Mouse (Mus musculus) lung, postnatal 0 days (tissue): ENCODE measurements at regions not wholly inside any gene's neighbourhood (a gene's known extent, or its start where the extent isn't known, plus 50 kb on each side); places are given as distances from the start of the nearest gene placed in this dataset.
A peak's percentile ranks its signal among the peaks of the same experiment; 100 is the strongest.

Experiments used
- ATAC-seq: fragments of 200-750 bp; cut with Nextera tagmentation; 2 replicates; pipeline ENCODE4 v1.8.0; 2017; ENCODE audit warnings: moderate library complexity
- DNase-seq: peaks from one replicate; pipeline ENCODE4 v3.0.0-alpha.2; 2016; ENCODE audit warnings: low spot score
- H3K27ac ChIP-seq: fragments of 300-500 bp; sonication (generic); 2 replicates; pipeline ENCODE4 v1.5.1; 2014; ENCODE audit warnings: antibody characterized with exemption, mild to moderate bottlenecking, low read length, mixed read lengths
- H3K27me3 ChIP-seq: fragments of 300-500 bp; sonication (generic); replicated peaks from 2 replicates; pipeline ENCODE4 v1.6.1; 2014; ENCODE audit warnings: low read length, mixed read lengths; ENCODE audit not compliant: insufficient read depth
- H3K36me3 ChIP-seq: fragments of 300-500 bp; sonication (generic); 2 replicates; pipeline ENCODE4 v1.6.1; 2014; ENCODE audit warnings: low read length, mixed read lengths; ENCODE audit not compliant: insufficient read depth
- H3K4me1 ChIP-seq: fragments of 300-500 bp; sonication (generic); 2 replicates; pipeline ENCODE4 v1.6.1; 2014; ENCODE audit warnings: antibody characterized with exemption, low read depth, low read length, mixed read lengths; ENCODE audit not compliant: insufficient read depth
- H3K4me2 ChIP-seq: fragments of 300-500 bp; sonication (generic); replicated peaks from 2 replicates; pipeline ENCODE4 v1.6.1; 2014; ENCODE audit warnings: low read depth, mild to moderate bottlenecking, low read length, moderate library complexity, mixed read lengths
- H3K4me3 ChIP-seq: fragments of 300-500 bp; sonication (generic); 2 replicates; pipeline ENCODE4 v1.5.1; 2014; ENCODE audit warnings: low read depth, low read length
- H3K9ac ChIP-seq: fragments of 300-500 bp; sonication (generic); replicated peaks from 2 replicates; pipeline ENCODE4 v1.6.1; 2014; ENCODE audit warnings: low read depth, mild to moderate bottlenecking
- H3K9me3 ChIP-seq: fragments of 300-500 bp; sonication (generic); 2 replicates; pipeline ENCODE4 v1.6.1; 2016; ENCODE audit warnings: low read length, mixed read lengths
- CTCF ChIP-seq: IDR thresholded peaks from 2 replicates; pipeline ENCODE4 v1.5.1; 2016; ENCODE audit warnings: antibody characterized with exemption, mild to moderate bottlenecking
- EP300 ChIP-seq: IDR thresholded peaks from 2 replicates; pipeline ENCODE4 v1.6.1; 2016; ENCODE audit warnings: antibody characterized with exemption, mild to moderate bottlenecking, control low read depth
- WGBS: fragments of 180-500 bp; shearing (Covaris S2); extraction: QIAGEN DNeasy Blood & Tissue Kit; methylation state at CpG from one replicate; pipeline ENCODE4 v1.1.7; 2014; 5-methylcytosine and 5-hydroxymethylcytosine counted together

DNA sequence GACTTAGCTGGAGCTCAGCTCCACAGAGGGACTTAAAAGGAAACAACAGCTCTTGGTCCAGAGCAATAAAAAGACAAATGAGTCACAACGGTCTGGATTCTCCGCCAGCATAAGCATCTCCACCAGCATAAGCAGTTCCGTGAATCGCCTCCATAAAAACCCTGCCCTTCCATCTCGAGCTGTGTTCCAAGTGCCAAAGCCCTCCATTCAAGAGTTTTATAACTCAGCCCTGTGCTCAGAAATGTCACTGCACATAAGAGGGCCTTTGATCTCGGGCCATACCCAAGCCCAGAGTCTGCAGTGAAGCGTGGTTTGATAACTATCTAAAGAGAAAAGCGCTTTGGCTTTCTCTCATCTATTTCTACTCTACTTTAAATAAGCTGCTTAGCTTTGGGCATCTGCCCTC lies 70.8 kb upstream of the Akap13 start:
- Histone ChIP-seq H3K36me3 (no peaks in the 10 kb centered on the region), H3K9me3 (no peaks in the 10 kb centered on the region), H3K4me1 (no peaks in the 10 kb centered on the region), H3K27me3 (no peaks in the 10 kb centered on the region), H3K9ac (no peak overlapping the region), H3K4me3 (no peak overlapping the region), H3K4me2 (no peak overlapping the region), H3K27ac (no peak overlapping the region)
- ATAC-seq, result peak; percentile 88
- TF ChIP-seq CTCF, result no peak
- TF ChIP-seq EP300, result peak; percentile 76
- 44% methylated on average over 8 of the region's 8 CpGs for WGBS
- DNase-seq, result peak; percentile 70

DNA sequence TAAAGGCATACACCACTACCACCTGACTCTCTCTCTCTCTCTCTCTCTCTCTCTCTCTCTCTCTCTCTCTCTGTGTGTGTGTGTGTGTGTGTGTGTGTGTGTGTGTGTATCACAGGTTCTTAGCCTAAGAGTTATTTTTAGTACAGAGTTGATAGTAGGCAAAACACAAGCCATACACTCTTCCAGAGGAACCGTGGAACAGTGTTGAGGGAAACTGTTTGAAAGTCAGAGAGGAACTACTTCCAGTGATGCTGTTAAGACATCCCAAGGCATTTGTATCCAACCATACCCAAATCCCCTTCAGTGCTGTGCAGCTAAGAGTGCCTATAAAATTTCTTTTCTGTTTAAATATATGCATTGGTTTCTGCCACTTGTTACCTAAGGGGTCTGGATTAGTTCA lies 68.3 kb upstream of the Akap13 start:
- Histone ChIP-seq H3K4me3 (no peak overlapping the region), H3K36me3 (no peaks in the 10 kb centered on the region), H3K27ac (no peak overlapping the region), H3K9me3 (no peaks in the 10 kb centered on the region), H3K4me2 (no peak overlapping the region), H3K4me1 (no peaks in the 10 kb centered on the region), H3K27me3 (no peaks in the 10 kb centered on the region), H3K9ac (no peak overlapping the region)
- TF ChIP-seq CTCF, result no peak
- TF ChIP-seq EP300, result no peak
- no peak for ATAC-seq
- 70% methylated on average over 1 of the region's 1 CpGs for WGBS
- no peak for DNase-seq

DNA sequence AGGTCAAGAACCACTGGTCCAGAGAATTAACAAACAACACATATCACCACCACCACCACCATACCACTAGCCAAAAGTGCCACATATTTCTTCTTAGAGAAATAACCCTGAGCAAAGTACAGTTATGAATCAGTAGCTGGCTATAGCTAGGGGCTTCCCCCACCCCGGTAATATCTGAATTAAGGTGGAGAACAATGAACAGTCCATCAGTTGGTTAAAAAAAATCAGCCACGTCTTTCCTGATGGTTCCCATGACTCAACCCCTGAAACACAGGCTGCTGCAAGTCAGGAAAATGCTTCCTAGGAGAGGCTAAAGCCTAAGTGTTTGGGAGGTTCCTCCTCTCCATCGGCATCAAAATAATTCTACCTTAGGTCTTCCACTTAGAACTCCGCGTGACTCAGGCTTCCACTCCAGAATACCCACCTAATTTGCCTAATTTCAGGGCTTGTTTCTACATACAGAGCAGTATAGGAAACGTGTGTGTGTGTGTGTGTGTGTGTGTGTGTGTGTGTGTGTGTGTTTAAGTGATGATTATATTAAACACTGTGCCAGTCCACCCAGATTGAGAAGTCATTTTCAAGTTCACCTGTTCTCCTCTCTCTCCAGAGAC lies 67.4 kb upstream of the Akap13 start:
- no peak overlapping the region for H3K9ac ChIP-seq
- no peak overlapping the region for H3K27ac ChIP-seq
- no peaks in the 10 kb centered on the region for H3K4me1 ChIP-seq
- no peak overlapping the region for H3K4me3 ChIP-seq
- DNase-seq (no peak), ATAC-seq (no peak)
- H3K36me3 ChIP-seq, result no peaks in the 10 kb centered on the region
- H3K9me3 ChIP-seq, result no peaks in the 10 kb centered on the region
- H3K27me3 ChIP-seq, result no peaks in the 10 kb centered on the region
- TF ChIP-seq EP300 (no peak), CTCF (no peak)
- H3K4me2 ChIP-seq, result no peak overlapping the region
- 73% methylated on average over 6 of the region's 6 CpGs for WGBS

GRCm38 (mm10) chr7:75390162-75390561 lies 65.2 kb upstream of the Akap13 start:
- Histone ChIP-seq H3K4me3 (no peak overlapping the region), H3K27me3 (no peaks in the 10 kb centered on the region), H3K36me3 (no peaks in the 10 kb centered on the region), H3K27ac (no peak overlapping the region), H3K9me3 (no peaks in the 10 kb centered on the region), H3K4me1 (no peaks in the 10 kb centered on the region), H3K9ac (no peak overlapping the region), H3K4me2 (no peak overlapping the region)
- 85% methylated on average over 3 of the region's 3 CpGs for WGBS
- DNase-seq, result peak; percentile 47
- peak; percentile 50 for ATAC-seq
- TF ChIP-seq CTCF (no peak), EP300 (peak; percentile 92)

DNA sequence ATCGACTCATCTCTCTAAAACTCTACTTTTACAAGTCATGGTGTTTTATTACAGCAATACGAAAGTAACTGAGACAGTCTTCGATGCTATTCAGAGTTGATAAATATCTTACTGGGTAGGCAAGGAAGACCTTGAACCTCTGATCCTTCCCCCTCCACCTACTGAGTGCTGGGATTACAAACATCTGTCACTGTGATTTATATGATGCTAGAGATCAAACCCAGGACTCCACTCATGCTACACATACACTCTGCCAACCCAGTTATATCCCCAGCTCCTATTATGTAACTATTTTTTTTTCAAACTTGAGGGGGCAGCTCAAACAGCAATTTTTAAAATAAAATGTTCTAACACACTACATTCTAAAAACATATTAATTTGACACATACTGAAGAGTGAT lies 62.6 kb upstream of the Akap13 start:
- DNase-seq (no peak), ATAC-seq (no peak)
- no peak overlapping the region for H3K27ac ChIP-seq
- H3K9ac ChIP-seq, result no peak overlapping the region
- TF ChIP-seq EP300 (no peak), CTCF (no peak)
- H3K4me1 ChIP-seq, result peaks cover 7% of the 10 kb centered on the region; the same call in 1 of the 2 replicates
- 40% methylated on average over 3 of the region's 3 CpGs for WGBS
- no peaks in the 10 kb centered on the region for H3K9me3 ChIP-seq
- no peaks in the 10 kb centered on the region for H3K36me3 ChIP-seq
- no peaks in the 10 kb centered on the region for H3K27me3 ChIP-seq
- H3K4me2 ChIP-seq, result no peak overlapping the region
- H3K4me3 ChIP-seq, result no peak overlapping the region

- Histone ChIP-seq H3K4me1 (peaks cover 7% of the 10 kb centered on the region; the same call in 1 of the 2 replicates), H3K4me3 (no peak overlapping the region), H3K36me3 (no peaks in the 10 kb centered on the region), H3K4me2 (no peak overlapping the region), H3K9ac (no peak overlapping the region), H3K27ac (no peak overlapping the region), H3K27me3 (no peaks in the 10 kb centered on the region), H3K9me3 (no peaks in the 10 kb centered on the region)
- TF ChIP-seq CTCF, result no peak
- TF ChIP-seq EP300, result no peak
- no peak for DNase-seq
- 91% methylated on average over 2 of the region's 2 CpGs for WGBS
- no peak for ATAC-seq
Observed at GRCm38 (mm10) chr7:75393466-75393865, 61.9 kb upstream of the Akap13 start.
